Mouse (Mus musculus): Measurements from ENCODE around the gene Celsr1.

Celsr1 gene

GRCm38 (mm10) chr15:85993931-85994583 lies 39.5 kb downstream of the Celsr1 start:
- peak; percentile 63 to 69 for DNase-seq

GRCm38 (mm10) chr15:85993386-85993785 lies 40.2 kb downstream of the Celsr1 start:
- no peak for DNase-seq

- DNase-seq: no peak
Observed at GRCm38 (mm10) chr15:85992125-85992495, 41.5 kb downstream of the Celsr1 start.

GRCm38 (mm10) chr15:85991453-85992124 lies 42.0 kb downstream of the Celsr1 start:
- peak; percentile 83 to 91 for DNase-seq

GRCm38 (mm10) chr15:85990696-85991443 lies 42.7 kb downstream of the Celsr1 start:
- no peak for DNase-seq

- DNase-seq: no peak
Observed at GRCm38 (mm10) chr15:85987896-85988295, 45.7 kb downstream of the Celsr1 start.

- DNase-seq: no peak
Observed at GRCm38 (mm10) chr15:85986170-85986569, 47.4 kb downstream of the Celsr1 start.

- DNase-seq: no peak
Observed at GRCm38 (mm10) chr15:85985601-85986000, 48.0 kb downstream of the Celsr1 start.

- no peak for DNase-seq
Observed at GRCm38 (mm10) chr15:85983131-85983530, 50.4 kb downstream of the Celsr1 start.

- no peak for DNase-seq
Observed at GRCm38 (mm10) chr15:85982416-85982775, 51.2 kb downstream of the Celsr1 start.

- peak; percentile 29 to 48 for DNase-seq
Observed at GRCm38 (mm10) chr15:85981768-85982415, 51.7 kb downstream of the Celsr1 start.

- DNase-seq: peak; percentile 49 to 55
Observed at GRCm38 (mm10) chr15:85977086-85977485, 56.5 kb downstream of the Celsr1 start.

- DNase-seq: peak; percentile 46 to 60
Observed at GRCm38 (mm10) chr15:85975746-85976145, 57.8 kb downstream of the Celsr1 start.

GRCm38 (mm10) chr15:85971596-85971995 lies 62.0 kb downstream of the Celsr1 start:
- no peak for DNase-seq

- DNase-seq: no peak
Observed at GRCm38 (mm10) chr15:85970441-85970840, 63.1 kb downstream of the Celsr1 start.

- peak; percentile 88 for DNase-seq
Observed at GRCm38 (mm10) chr15:85969707-85970153, 63.8 kb downstream of the Celsr1 start.

GRCm38 (mm10) chr15:85969291-85969690 lies 64.3 kb downstream of the Celsr1 start:
- DNase-seq: no peak

GRCm38 (mm10) chr15:85966032-85966431 lies 67.5 kb downstream of the Celsr1 start:
- DNase-seq: no peak

GRCm38 (mm10) chr15:85963279-85963840 lies 70.2 kb downstream of the Celsr1 start:
- peak in 1 of 2 experiments; percentile 17 for DNase-seq

GRCm38 (mm10) chr15:85962691-85963090 lies 70.9 kb downstream of the Celsr1 start:
- no peak for DNase-seq

- DNase-seq: no peak
Observed at GRCm38 (mm10) chr15:85961651-85962050, 71.9 kb downstream of the Celsr1 start.

- DNase-seq: no peak
Observed at GRCm38 (mm10) chr15:85961131-85961530, 72.4 kb downstream of the Celsr1 start.

- DNase-seq: no peak
Observed at GRCm38 (mm10) chr15:85956202-85956601, 77.4 kb downstream of the Celsr1 start.

All from kidney, postnatal 36 days (tissue).